ENCODE assay signal across 27 mouse cellular contexts in the genomic region with DNA sequence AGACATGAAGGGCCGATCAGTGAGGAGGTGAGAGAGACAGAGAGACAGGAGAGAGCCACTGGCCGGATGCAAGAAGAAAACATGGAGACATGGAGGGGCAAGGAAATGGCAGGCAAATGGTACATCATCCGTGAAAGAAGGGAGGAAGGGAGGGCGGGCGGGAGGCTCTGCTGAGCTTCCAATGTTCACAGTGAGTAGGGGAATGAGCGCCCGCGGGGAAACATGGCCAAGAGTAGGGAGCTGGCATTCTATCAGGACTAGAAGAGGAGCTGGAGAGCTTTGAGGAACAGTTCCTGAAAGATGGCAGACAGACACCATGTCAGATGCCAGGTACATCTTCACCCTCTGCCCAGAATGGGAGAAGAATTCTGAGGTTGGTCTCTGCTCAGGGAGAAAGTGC. TPM values are rescaled to one million over a fixed set of nuclear protein-coding genes. Genes with fewer than 3 reads are reported as not detected.
DNase-seq lines count a peak whose midpoint lies in the region; ATAC-seq and TF ChIP-seq lines count a peak whose summit lies in the region.
"Had no signal": no experiment of that assay in that cellular context is flagged by ENCODE, and none has a peak within 500 bp of the region (broad histone marks: within the 10 kb centered on the region; RNA-seq: fewer than 3 reads in every experiment).

No protein-coding gene starts in this region.

- WGBS in cerebellum, adult 2 months: 19% methylated on average over 8 of the region's 8 CpGs
- 90% methylated on average over 8 of the region's 8 CpGs for WGBS in intestine, embryonic 16.5 days
- WGBS in limb, embryonic 10.5 days: 93% methylated on average over 8 of the region's 8 CpGs
- 90% methylated on average over 8 of the region's 8 CpGs for WGBS in kidney, embryonic 15.5 days

- ATAC-seq in cerebellum, adult (ENCODE audit: insufficient number of reproducible peaks, low FRiP score, low TSS enrichment): no peak
- ATAC-seq in intestine, embryonic 16.5 days: no peak
- ATAC-seq in kidney, embryonic 15.5 days (replicated peaks; ENCODE audit: low FRiP score): no peak
- ATAC-seq: forebrain, embryonic 15.5 days; hindbrain, postnatal 0 days; inflammation-experienced regulatory T-cells, adult 6 months; intestine, postnatal 0 days had no signal

- no peaks in the 10 kb centered on the region for H3K36me3 ChIP-seq in intestine, embryonic 16.5 days (ENCODE audit: control insufficient read depth, insufficient read depth, low read length)
- H3K36me3 ChIP-seq in limb, embryonic 10.5 days: no peaks in the 10 kb centered on the region
- no peaks in the 10 kb centered on the region for H3K36me3 ChIP-seq in kidney, embryonic 15.5 days
- H3K36me3 ChIP-seq: embryonic facial prominence, embryonic 10.5 days; embryonic facial prominence, embryonic 13.5 days; forebrain, embryonic 12.5 days; forebrain, embryonic 15.5 days; heart, embryonic 10.5 days; heart, embryonic 13.5 days had no signal

- peak overlapping the region; percentile 57 for H3K27ac ChIP-seq in cerebellum, adult 2 months (ENCODE audit: insufficient read depth, low read length)
- no peak overlapping the region for H3K27ac ChIP-seq in intestine, embryonic 16.5 days (ENCODE audit: low read length)
- no peak overlapping the region for H3K27ac ChIP-seq in limb, embryonic 10.5 days
- no peak overlapping the region for H3K27ac ChIP-seq in kidney, embryonic 15.5 days
- H3K27ac ChIP-seq: embryonic facial prominence, embryonic 10.5 days; embryonic facial prominence, embryonic 13.5 days; forebrain, embryonic 12.5 days; forebrain, embryonic 15.5 days; heart, adult 2 months; heart, embryonic 10.5 days; heart, embryonic 13.5 days; hindbrain, embryonic 14.5 days; hindbrain, postnatal 0 days had no signal

- no peak for TF ChIP-seq POLR2A in cerebellum, adult 2 months (IDR thresholded peaks at IDR 0.05; ENCODE audit: borderline replicate concordance, insufficient read depth, low read length)

- H3K4me1 ChIP-seq in cerebellum, adult 2 months (ENCODE audit: control insufficient read depth, insufficient read depth, low read length): peaks cover 58% of the 10 kb centered on the region
- peaks cover 5% of the 10 kb centered on the region; the same call in 1 of the 2 replicates for H3K4me1 ChIP-seq in intestine, embryonic 16.5 days (ENCODE audit: control insufficient read depth, insufficient read depth, low read length)
- peaks cover 21% of the 10 kb centered on the region for H3K4me1 ChIP-seq in limb, embryonic 10.5 days
- peaks cover 9% of the 10 kb centered on the region for H3K4me1 ChIP-seq in kidney, embryonic 15.5 days

- no peaks in the 10 kb centered on the region for H3K9me3 ChIP-seq in intestine, embryonic 16.5 days (ENCODE audit: control insufficient read depth, low read length)
- no peaks in the 10 kb centered on the region for H3K9me3 ChIP-seq in limb, embryonic 10.5 days (replicated peaks)
- H3K9me3 ChIP-seq in kidney, embryonic 15.5 days (replicated peaks): no peaks in the 10 kb centered on the region
- H3K9me3 ChIP-seq: embryonic facial prominence, embryonic 10.5 days; heart, embryonic 10.5 days had no signal

- no peak for TF ChIP-seq CTCF in cerebellum, adult 2 months (IDR thresholded peaks at IDR 0.05; ENCODE audit: borderline replicate concordance, insufficient read depth, low read depth, low read length)

- H3K4me3 ChIP-seq in cerebellum, adult 2 months (replicated peaks; ENCODE audit: insufficient read depth, low read depth, low read length): no peak overlapping the region
- no peak overlapping the region for H3K4me3 ChIP-seq in intestine, embryonic 16.5 days (ENCODE audit: low read length)
- no peak overlapping the region for H3K4me3 ChIP-seq in limb, embryonic 10.5 days
- H3K4me3 ChIP-seq in kidney, embryonic 15.5 days (replicated peaks): no peak overlapping the region
- H3K4me3 ChIP-seq: embryonic facial prominence, embryonic 10.5 days; embryonic facial prominence, embryonic 13.5 days; erythroblast, embryonic 14.5 days; forebrain, embryonic 12.5 days; forebrain, embryonic 15.5 days; heart, adult 2 months; heart, embryonic 10.5 days; heart, embryonic 13.5 days had no signal

- H3K27me3 ChIP-seq in cerebellum, adult 2 months (ENCODE audit: control insufficient read depth, insufficient read depth, low read length): no peaks in the 10 kb centered on the region
- H3K27me3 ChIP-seq in intestine, embryonic 16.5 days (replicated peaks; ENCODE audit: control insufficient read depth, insufficient read depth, low read length): no peaks in the 10 kb centered on the region
- peaks cover 1% of the 10 kb centered on the region; the same call in 1 of the 2 replicates for H3K27me3 ChIP-seq in limb, embryonic 10.5 days (ENCODE audit: low read depth, poor library complexity, severe bottlenecking)
- H3K27me3 ChIP-seq in kidney, embryonic 15.5 days: no peaks in the 10 kb centered on the region
- H3K27me3 ChIP-seq: forebrain, embryonic 12.5 days; forebrain, embryonic 15.5 days; heart, embryonic 13.5 days had no signal

- peak; percentile 54 for DNase-seq in cerebellum, adult 11 months
- peak; percentile 67 to 81 for DNase-seq in cerebellum, adult 2 months
- peak; percentile 80 for DNase-seq in cerebellum, adult 9-11 months
- DNase-seq in cerebellum, postnatal 25 days: peak; percentile 70 to 73
- DNase-seq in limb, embryonic 10.5 days (ENCODE audit: low spot score): no peak
- DNase-seq: adrenal gland, postnatal 10 days; adrenal gland, postnatal 36 days; embryo, embryonic 11 days; gastrocnemius, postnatal 25 days; heart, adult 2 months; heart, postnatal 14 days; heart, postnatal 4 days; kidney, adult 2 months had no signal

- H3K9ac ChIP-seq in intestine, embryonic 16.5 days (ENCODE audit: low read depth, low read length): no peak overlapping the region
- no peak overlapping the region for H3K9ac ChIP-seq in kidney, embryonic 15.5 days
- H3K9ac ChIP-seq: embryonic facial prominence, embryonic 13.5 days; forebrain, embryonic 12.5 days; forebrain, embryonic 15.5 days; heart, embryonic 13.5 days; hindbrain, embryonic 14.5 days had no signal

- no peak overlapping the region for H3K4me2 ChIP-seq in intestine, embryonic 16.5 days (ENCODE audit: low read depth, low read length)
- H3K4me2 ChIP-seq in kidney, embryonic 15.5 days: no peak overlapping the region
- H3K4me2 ChIP-seq: embryonic facial prominence, embryonic 13.5 days; forebrain, embryonic 12.5 days; forebrain, embryonic 15.5 days; heart, embryonic 13.5 days; hindbrain, embryonic 14.5 days had no signal

RNA-seq across cellular contexts. Expression of gene Frrs1l, which starts 53.4 kb away (rescaled TPM):
- 102 and 111 TPM in 2 replicates for polyA plus RNA-seq in cerebellum, adult 2 months (2012; rRNA removed)
- 0.39 and 0.43 TPM in 2 replicates for polyA plus RNA-seq in intestine, embryonic 16.5 days (2015; fragmentation: Nextera tagmentation; extraction: Ambion mirVana)
- 0.09 and 0.20 TPM in 2 replicates for polyA plus RNA-seq in limb, embryonic 10.5 days (2016; fragmentation: Nextera tagmentation; extraction: Ambion mirVana)
- polyA plus RNA-seq in kidney, embryonic 15.5 days (2015; fragmentation: Nextera tagmentation; extraction: Ambion mirVana): 0.30 and 0.39 TPM in 2 replicates
- polyA plus RNA-seq: erythroblast, embryonic 14.5 days; inflammation-experienced regulatory T-cells, adult 6 months had no signal

Comparison
In these comparisons a context has a peak if more than half of its experiments do, and no peak if none do; other contexts are left out.
1. RNA of gene Frrs1l, which starts 53.4 kb away (polyA plus RNA-seq): 102 to 111 TPM in cerebellum, adult 2 months; 0.39 to 0.43 TPM in intestine, embryonic 16.5 days, 0.30 to 0.39 TPM in kidney, embryonic 15.5 days and 0.09 to 0.20 TPM in limb, embryonic 10.5 days; every median in the first group is over 10 times any median in the second.